Mouse (Mus musculus) midbrain, embryonic 12.5 days (tissue): ENCODE measurements around the gene Tmcc1. TPM values are rescaled to one million over a fixed set of nuclear protein-coding genes. Genes with fewer than 3 reads are reported as not detected.

Experiments
- ATAC-seq: fragments of 200-750 bp; cut with Nextera tagmentation; 2 replicates; pipeline ENCODE4 v1.8.0; 2017; ENCODE audit warnings: low read depth, moderate TSS enrichment, moderate library complexity; ENCODE audit not compliant: low FRiP score
- H3K27ac ChIP-seq: fragments of 300-500 bp; sonication (generic); replicated peaks from 2 replicates; pipeline ENCODE4 v1.5.1; 2016; ENCODE audit warnings: mild to moderate bottlenecking
- H3K27me3 ChIP-seq: fragments of 300-500 bp; sonication (generic); 2 replicates; pipeline ENCODE4 v1.6.1; 2016; ENCODE audit warnings: mild to moderate bottlenecking
- H3K36me3 ChIP-seq: fragments of 300-500 bp; sonication (generic); 2 replicates; pipeline ENCODE4 v1.6.1; 2016
- H3K4me1 ChIP-seq: fragments of 300-500 bp; sonication (generic); 2 replicates; pipeline ENCODE4 v1.6.1; 2016
- H3K4me2 ChIP-seq: fragments of 300-500 bp; sonication (generic); replicated peaks from 2 replicates; pipeline ENCODE4 v1.6.1; 2016; ENCODE audit warnings: mild to moderate bottlenecking, moderate library complexity
- H3K4me3 ChIP-seq: fragments of 300-500 bp; sonication (generic); 2 replicates; pipeline ENCODE4 v1.5.1; 2016; ENCODE audit warnings: mild to moderate bottlenecking
- H3K9ac ChIP-seq: fragments of 300-500 bp; sonication (generic); replicated peaks from 2 replicates; pipeline ENCODE4 v1.6.1; 2016; ENCODE audit warnings: mild to moderate bottlenecking, moderate library complexity
- H3K9me3 ChIP-seq: fragments of 300-500 bp; sonication (generic); 2 replicates; pipeline ENCODE4 v1.6.1; 2016; ENCODE audit warnings: mild to moderate bottlenecking
- WGBS: fragments of 180-500 bp; shearing (Covaris S2); methylation state at CpG from one replicate; pipeline ENCODE4 v1.1.7; 2016; 5-methylcytosine and 5-hydroxymethylcytosine counted together
- polyA plus RNA-seq: library from polyadenylated mRNA; unstranded; fragments of >200 nt; fragmentation: Nextera tagmentation; extraction: Ambion mirVana; gene quantifications from 2 replicates; pipeline ENCODE4 v1.2.1, GENCODE M21; 2016

Tmcc1 gene
- polyA plus RNA-seq, 1 experiment from 2014 or later, result 31.2 TPM

- H3K27me3 ChIP-seq, result peaks cover 68% of the 10 kb centered on the region
- H3K27ac ChIP-seq, result no peak within 1 kb of the TSS
- under 1% methylated on average over 30 of the region's 51 CpGs for WGBS
- peak; percentile 64 for ATAC-seq
- no peaks in the 10 kb centered on the region for H3K9me3 ChIP-seq
- H3K4me2 ChIP-seq, result peak within 1 kb of the TSS; percentile 85
- peaks cover 29% of the 10 kb centered on the region for H3K4me1 ChIP-seq
- H3K4me3 ChIP-seq, result peak within 1 kb of the TSS; percentile 57
- no peaks in the 10 kb centered on the region for H3K36me3 ChIP-seq
- peak within 1 kb of the TSS; percentile 52; the same call in 1 of the 2 replicates for H3K9ac ChIP-seq
These were observed 198.3 kb downstream of the Tmcc1 start, which contains the start of gene Plxnd1 for GRCm38 (mm10) chr6:115994877-115995520. Plxnd1 (minus strand) TSS chr6:115995005.

- no peak for ATAC-seq
- Histone ChIP-seq H3K9ac (peak overlapping the region; percentile 52; the same call in 1 of the 2 replicates), H3K4me1 (peaks cover 29% of the 10 kb centered on the region), H3K9me3 (no peaks in the 10 kb centered on the region), H3K27ac (no peak overlapping the region), H3K4me2 (peak overlapping the region; percentile 85), H3K36me3 (no peaks in the 10 kb centered on the region), H3K4me3 (peak overlapping the region; percentile 57), H3K27me3 (peaks cover 75% of the 10 kb centered on the region)
- WGBS, result under 1% methylated on average over 87 of the region's 93 CpGs
These were observed 199.0 kb downstream of the Tmcc1 start for GRCm38 (mm10) chr6:115994146-115994876.

DNA sequence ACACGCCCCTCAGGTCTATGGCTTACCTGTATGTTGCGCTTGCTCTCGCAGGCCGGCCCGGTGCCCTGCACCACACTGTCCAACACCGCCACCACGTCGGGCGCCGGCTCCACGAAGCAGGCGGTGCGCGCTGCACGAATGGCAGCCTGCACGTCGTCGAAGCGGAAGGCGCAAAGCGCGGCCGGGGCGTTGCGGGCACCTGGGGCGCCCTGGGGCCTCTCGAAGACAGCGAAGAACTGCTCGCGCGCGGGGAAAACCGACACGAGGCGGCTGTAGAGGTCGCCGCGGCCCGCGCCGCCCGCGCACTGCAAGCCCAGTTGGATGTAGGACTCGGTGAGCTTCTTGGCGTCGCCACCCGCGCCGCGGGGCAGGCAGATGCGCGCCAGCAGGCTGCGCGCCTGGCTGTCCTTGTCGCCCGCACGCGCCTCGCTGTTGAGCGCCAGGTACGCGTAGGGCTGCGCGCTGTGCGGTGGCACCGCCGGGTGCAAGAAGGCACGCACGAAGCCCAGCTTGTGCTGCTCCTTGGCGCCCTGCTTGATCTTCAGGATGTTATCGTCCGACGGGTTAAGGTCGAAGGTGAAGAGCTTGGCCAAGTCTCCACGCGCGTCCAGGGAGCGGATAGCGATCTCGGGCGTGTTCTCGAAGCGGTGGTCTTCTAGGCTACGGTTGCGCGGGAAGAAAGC is 199.7 kb downstream of the Tmcc1 start:
- H3K27me3 ChIP-seq, result peaks cover 80% of the 10 kb centered on the region
- peaks cover 29% of the 10 kb centered on the region for H3K4me1 ChIP-seq
- H3K9ac ChIP-seq, result 0 out of 2 replicates have a peak overlapping the region, but pooled peaks have one; percentile 52
- H3K27ac ChIP-seq, result no peak overlapping the region
- no peak for ATAC-seq
- H3K9me3 ChIP-seq, result no peaks in the 10 kb centered on the region
- H3K4me3 ChIP-seq, result peak overlapping the region; percentile 57
- 4% methylated on average over 73 of the region's 86 CpGs for WGBS
- H3K36me3 ChIP-seq, result no peaks in the 10 kb centered on the region
- H3K4me2 ChIP-seq, result peak overlapping the region; percentile 85

DNA sequence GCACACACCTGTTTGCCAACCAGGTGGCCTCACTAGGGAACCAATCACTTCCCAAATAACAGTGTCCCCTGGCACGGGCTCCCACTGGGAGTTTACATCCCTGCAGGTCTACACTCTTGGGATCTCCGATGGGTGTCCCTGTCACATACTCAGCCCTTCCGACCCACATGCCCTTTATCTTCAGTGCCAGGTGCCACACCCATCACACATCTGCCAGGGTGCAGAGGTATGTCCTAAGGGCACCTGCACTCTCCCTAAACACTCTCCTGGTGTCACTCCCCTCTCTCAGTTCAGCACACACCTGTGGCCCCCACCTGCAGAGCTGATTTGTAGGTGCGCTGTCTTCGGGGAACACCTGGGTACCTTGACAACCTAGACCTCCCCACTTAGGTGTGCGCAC is 200.3 kb downstream of the Tmcc1 start:
- Histone ChIP-seq H3K4me1 (peaks cover 29% of the 10 kb centered on the region), H3K36me3 (no peaks in the 10 kb centered on the region), H3K9ac (no peak overlapping the region), H3K27me3 (peaks cover 82% of the 10 kb centered on the region), H3K27ac (no peak overlapping the region), H3K4me2 (peak overlapping the region; percentile 85; the same call in 1 of the 2 replicates), H3K4me3 (peak overlapping the region; percentile 57), H3K9me3 (no peaks in the 10 kb centered on the region)
- ATAC-seq, result no peak
- 47% methylated on average over 6 of the region's 6 CpGs for WGBS

DNA sequence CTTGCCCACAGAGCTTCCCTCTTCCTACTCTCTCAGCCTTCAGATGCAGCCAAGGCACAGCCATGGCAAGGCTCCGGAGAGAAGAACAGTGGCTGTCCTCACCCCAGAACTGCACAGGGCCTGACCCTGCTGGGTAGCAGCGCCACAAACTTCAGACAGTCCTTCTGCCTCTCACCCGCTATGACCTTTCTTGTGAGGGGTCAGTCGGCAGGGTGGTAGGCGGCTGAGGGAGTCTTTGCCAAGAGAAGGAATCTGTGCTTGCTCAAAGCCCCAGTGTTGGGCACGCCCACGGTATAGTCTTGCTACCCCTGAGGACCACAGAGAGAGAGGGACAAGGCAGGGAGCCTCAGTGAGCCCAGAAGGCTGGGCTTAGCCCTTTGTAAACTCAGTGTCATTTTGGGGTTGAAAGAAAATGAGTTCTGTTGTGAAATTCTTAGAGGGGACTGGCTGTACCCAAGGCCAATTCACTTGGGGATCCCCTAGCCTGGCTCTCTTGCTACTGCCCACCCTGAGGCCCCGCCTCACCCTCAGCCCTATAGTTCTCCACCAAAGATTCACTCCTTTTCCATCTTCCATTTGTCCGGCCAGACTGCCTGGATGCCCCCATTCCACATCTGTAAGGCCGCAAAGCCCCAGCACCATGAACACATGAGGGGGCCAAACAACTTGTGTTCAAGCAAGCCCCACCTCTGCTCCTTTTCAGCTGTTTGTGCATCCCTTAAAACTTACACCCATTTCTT is 201.2 kb downstream of the Tmcc1 start:
- H3K4me1 ChIP-seq, result peaks cover 27% of the 10 kb centered on the region
- H3K4me2 ChIP-seq, result 0 out of 2 replicates have a peak overlapping the region, but pooled peaks have one; percentile 4
- H3K27ac ChIP-seq, result no peak overlapping the region
- peaks cover 82% of the 10 kb centered on the region for H3K27me3 ChIP-seq
- no peaks in the 10 kb centered on the region for H3K9me3 ChIP-seq
- no peak overlapping the region for H3K9ac ChIP-seq
- H3K4me3 ChIP-seq, result peak overlapping the region; percentile 5; the same call in 1 of the 2 replicates
- no peak for ATAC-seq
- H3K36me3 ChIP-seq, result no peaks in the 10 kb centered on the region
- WGBS, result 35% methylated on average over 10 of the region's 10 CpGs

DNA sequence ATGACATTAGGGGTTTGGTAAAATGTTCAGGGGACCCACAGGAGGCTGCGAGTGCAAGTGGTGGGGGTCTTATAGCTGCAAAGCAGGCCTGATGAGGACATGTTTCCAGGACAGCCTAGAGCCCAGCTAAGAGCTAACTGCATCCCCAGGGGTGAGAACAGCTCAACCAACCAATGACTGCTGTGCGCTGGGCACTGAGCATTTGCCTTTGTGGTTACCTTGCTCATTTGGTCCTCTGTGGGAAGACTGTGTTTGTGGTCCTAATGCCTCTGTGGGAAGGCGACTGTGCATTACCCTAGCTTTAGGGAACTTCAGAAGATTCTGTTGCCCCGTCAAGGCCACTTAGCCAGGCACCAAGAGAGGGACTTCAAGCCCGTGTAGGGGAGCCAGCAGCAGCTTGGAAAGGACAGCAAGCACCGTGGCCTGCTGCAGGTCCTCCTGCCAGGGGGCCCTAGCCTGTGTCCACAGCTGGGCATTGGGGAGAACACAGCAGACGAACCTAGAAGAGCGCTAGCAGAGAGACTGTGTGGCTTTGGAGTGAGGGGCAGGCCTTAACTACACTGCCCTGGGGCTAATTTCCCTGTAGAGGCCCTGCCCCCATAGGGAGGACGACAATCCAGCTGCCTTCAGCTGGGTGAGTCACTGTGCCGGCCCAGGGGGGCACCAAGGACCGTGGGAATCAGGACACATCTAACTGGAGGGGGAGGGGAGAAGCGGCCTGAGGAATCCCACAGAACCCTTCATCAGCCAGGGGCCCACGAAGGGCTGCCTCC is 202.0 kb downstream of the Tmcc1 start:
- H3K27ac ChIP-seq, result no peak overlapping the region
- ATAC-seq, result no peak
- H3K4me2 ChIP-seq, result peak overlapping the region; percentile 3; the same call in 1 of the 2 replicates
- peaks cover 34% of the 10 kb centered on the region for H3K4me1 ChIP-seq
- WGBS, result 28% methylated on average over 13 of the region's 13 CpGs
- no peak overlapping the region for H3K4me3 ChIP-seq
- no peaks in the 10 kb centered on the region for H3K9me3 ChIP-seq
- peaks cover 74% of the 10 kb centered on the region for H3K27me3 ChIP-seq
- no peaks in the 10 kb centered on the region for H3K36me3 ChIP-seq
- H3K9ac ChIP-seq, result no peak overlapping the region

DNA sequence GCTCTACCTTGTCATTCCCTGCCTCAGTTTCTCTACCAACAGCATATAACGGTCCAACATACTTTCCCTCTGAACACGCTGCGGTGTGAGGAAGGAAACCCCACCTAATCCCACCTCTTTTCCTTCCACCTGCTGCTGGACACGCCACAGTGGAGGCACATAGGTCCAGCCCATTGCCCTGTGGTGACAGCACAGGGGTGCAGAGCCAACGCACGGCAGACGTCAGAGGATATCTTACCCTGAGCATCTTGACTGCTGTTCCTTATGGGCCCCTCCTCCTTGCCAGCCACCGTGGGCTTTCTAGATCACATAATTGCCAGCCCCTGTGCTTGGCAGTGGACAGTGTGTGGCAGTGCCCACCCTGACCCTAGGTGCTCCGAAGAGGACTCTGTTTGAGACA is 202.8 kb downstream of the Tmcc1 start:
- H3K27me3 ChIP-seq, result peaks cover 66% of the 10 kb centered on the region
- no peak overlapping the region for H3K4me2 ChIP-seq

GRCm38 (mm10) chr6:115990056-115990455 is 203.2 kb downstream of the Tmcc1 start:
- Histone ChIP-seq H3K4me3 (no peak overlapping the region), H3K27ac (no peak overlapping the region), H3K4me1 (peaks cover 42% of the 10 kb centered on the region), H3K36me3 (no peaks in the 10 kb centered on the region), H3K4me2 (no peak overlapping the region), H3K9me3 (no peaks in the 10 kb centered on the region), H3K9ac (no peak overlapping the region), H3K27me3 (peaks cover 63% of the 10 kb centered on the region)
- WGBS, result 84% methylated on average over 3 of the region's 3 CpGs
- no peak for ATAC-seq

More for the DNA sequence above, 202.8 kb downstream of the Tmcc1 start:
- no peak overlapping the region for H3K27ac ChIP-seq
- no peak for ATAC-seq
- H3K4me3 ChIP-seq, result no peak overlapping the region
- WGBS, result 90% methylated on average over 9 of the region's 9 CpGs
- no peaks in the 10 kb centered on the region for H3K36me3 ChIP-seq
- H3K9me3 ChIP-seq, result no peaks in the 10 kb centered on the region
- H3K4me1 ChIP-seq, result peaks cover 38% of the 10 kb centered on the region
- no peak overlapping the region for H3K9ac ChIP-seq

GRCm38 (mm10) chr6:115989607-115990006 is 203.7 kb downstream of the Tmcc1 start:
- H3K4me2 ChIP-seq, result no peak overlapping the region
- no peak overlapping the region for H3K4me3 ChIP-seq
- no peak overlapping the region for H3K9ac ChIP-seq
- no peaks in the 10 kb centered on the region for H3K9me3 ChIP-seq
- ATAC-seq, result no peak
- peaks cover 60% of the 10 kb centered on the region for H3K27me3 ChIP-seq
- H3K27ac ChIP-seq, result no peak overlapping the region
- peaks cover 46% of the 10 kb centered on the region for H3K4me1 ChIP-seq
- WGBS, result 69% methylated on average over 4 of the region's 4 CpGs
- no peaks in the 10 kb centered on the region for H3K36me3 ChIP-seq

DNA sequence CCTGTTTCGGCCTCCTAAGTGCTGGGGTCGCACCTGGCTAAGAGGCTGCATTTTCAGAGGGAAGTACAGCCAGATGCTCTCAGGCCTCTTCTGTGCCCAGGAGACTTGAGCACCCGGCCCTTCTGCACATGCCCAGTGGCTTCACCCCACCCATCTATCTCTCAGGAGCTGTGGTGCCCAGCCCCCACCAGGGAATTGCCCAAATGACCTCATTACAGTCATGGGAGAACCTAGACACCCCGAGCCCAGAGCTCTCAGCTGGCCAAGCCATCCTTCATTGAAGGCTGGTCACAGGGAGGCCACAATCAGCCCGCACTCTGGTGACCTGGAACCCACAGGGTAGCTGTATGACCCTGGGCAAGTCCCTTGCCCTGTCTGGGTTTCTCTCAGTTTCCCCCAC is 204.3 kb downstream of the Tmcc1 start:
- Histone ChIP-seq H3K36me3 (no peaks in the 10 kb centered on the region), H3K27me3 (peaks cover 54% of the 10 kb centered on the region), H3K4me1 (peaks cover 44% of the 10 kb centered on the region), H3K4me3 (no peak overlapping the region), H3K4me2 (0 out of 2 replicates have a peak overlapping the region, but pooled peaks have one; percentile 1), H3K27ac (no peak overlapping the region), H3K9me3 (no peaks in the 10 kb centered on the region), H3K9ac (no peak overlapping the region)
- 79% methylated on average over 5 of the region's 5 CpGs for WGBS
- ATAC-seq, result no peak
